Mouse (Mus musculus): Measurements from ENCODE around the gene Ypel3.

Ypel3 gene

DNA sequence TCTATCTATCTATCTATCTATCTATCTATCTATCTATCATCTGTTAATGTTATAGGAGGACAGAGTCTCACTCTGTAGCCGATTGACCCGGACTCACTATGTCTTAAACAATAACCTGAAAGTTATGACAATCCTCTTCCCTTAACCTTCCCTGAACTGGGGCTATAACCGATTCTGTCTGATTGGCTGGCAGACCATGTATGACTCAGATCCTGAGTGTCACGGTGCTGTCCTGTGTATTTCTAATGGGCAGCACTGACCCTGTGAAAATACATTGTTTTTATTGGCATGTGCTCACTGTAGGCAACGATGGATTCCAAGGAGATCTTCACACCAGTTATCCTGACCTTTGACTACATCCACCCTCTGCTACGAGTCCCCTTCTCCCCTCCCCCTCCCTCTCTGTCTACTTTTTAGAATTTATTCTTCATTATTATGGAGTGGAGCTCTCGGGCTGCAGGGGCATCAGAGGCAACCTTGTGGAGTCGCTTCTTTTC lies 39.0 kb downstream of the Ypel3 start:
- DNase-seq (ENCODE audit: low spot score) = peak; percentile 51

DNA sequence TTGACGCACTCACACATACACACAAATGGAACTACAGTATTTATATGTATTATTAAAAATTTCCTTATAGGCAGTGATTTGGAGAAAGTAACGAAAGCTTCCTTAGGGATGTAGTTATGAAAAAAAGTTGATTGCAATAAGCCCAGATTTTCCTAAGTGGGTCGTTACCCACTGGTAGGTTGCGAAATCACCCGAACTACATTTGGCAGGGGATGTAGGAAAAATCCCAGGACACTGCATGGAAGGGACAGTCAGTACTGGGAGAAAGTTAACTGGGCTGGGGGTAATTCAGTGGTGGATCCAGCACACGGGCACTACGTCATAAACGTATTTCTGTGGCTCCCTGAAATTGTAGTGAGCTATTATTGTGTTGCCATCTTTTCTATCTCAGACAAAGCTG lies 39.7 kb downstream of the Ypel3 start:
- peak; percentile 80 for DNase-seq (ENCODE audit: low spot score)

DNA sequence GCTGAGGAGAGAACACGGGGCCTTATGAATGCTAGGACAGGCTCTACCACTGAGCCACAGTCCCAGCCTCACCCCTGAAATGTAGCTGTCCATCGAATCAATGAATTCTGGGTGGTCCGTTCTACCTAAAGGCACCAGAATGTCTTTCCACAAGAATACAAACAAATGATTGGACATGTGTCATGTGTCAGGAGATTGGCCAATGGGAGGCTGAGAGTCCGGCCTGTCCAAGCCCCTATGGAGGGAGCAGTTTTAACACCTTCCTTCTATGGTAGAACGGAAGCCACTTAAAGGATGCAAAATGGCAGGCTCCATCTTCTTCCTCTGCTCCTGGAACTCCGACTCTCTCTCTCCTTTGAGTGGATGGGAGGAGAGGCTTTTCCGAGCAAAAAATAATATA lies 40.8 kb downstream of the Ypel3 start:
- no peak for DNase-seq (ENCODE audit: low spot score)

DNA sequence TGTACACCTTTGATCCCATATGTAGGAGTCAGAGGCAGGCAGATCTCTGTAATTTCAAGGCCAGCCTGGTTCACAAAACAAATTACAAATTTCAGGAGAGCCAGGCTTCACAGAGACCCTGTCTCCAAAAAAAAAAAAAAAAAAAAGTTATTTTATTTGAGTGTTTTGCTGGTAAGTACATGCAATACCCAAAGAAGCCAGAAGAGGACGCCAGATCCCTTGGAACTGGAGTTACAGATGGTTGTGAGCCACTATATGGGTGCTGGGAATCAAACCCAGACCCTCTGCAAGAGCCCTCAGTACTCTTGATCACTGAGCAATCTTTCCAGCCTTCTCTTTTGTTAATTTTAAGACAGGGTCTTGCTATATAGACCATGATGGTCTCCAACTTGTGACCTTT lies 42.1 kb downstream of the Ypel3 start:
- DNase-seq (ENCODE audit: low spot score) = no peak

DNA sequence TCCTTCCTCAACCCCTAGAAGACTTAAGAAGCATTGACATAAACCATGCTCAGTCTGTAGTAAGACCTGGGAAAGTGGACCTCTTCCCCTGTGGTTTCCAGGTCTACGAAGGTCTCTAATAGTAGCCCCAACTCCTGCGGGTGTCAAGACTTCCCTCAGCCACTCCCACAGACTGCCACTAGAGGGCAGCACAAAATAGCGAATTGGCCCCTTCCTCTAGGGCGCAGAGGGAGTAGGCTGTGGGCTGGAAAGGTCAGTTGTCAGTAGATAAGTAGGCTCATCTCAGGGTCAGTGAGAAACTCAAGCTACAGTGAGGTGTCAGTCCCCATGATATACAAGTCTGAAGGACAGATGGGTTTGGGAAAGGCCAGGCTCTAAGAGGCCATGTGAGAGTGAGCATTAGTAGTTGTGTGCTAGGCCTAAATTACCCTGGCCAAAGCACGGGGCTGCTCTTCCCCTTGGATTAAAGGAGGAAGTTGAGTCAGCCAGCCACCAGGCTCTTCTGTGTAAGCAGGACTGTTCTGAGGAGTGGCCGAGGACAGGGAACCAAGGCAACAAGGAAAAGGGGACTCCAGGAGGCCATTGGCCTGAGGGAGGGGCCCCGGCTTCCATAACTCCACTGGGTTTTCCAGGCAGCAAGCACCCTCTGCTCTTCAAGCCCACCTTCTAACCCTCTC lies 45.2 kb downstream of the Ypel3 start:
- DNase-seq (ENCODE audit: low spot score) = peak; percentile 81

DNA sequence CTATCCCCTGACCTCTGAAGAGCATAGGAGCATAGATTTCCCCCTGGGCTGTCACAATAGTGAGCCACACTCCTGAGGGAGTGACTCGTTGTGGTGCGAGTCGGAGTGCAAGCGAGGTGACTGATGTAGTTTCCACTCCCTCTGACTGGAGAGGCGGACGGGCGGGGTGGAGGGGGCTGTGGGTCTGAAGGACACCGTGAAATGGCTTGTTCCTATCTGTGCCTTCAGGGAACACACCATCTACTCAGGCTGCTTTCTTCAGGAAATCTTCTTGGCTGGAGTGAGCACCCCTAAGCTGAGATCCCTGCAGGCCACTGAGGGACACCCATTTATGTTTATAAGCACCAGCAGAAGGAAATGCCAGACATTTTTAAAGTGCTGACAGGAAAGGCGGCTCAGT lies 46.0 kb downstream of the Ypel3 start:
- no peak for DNase-seq (ENCODE audit: low spot score)

DNA sequence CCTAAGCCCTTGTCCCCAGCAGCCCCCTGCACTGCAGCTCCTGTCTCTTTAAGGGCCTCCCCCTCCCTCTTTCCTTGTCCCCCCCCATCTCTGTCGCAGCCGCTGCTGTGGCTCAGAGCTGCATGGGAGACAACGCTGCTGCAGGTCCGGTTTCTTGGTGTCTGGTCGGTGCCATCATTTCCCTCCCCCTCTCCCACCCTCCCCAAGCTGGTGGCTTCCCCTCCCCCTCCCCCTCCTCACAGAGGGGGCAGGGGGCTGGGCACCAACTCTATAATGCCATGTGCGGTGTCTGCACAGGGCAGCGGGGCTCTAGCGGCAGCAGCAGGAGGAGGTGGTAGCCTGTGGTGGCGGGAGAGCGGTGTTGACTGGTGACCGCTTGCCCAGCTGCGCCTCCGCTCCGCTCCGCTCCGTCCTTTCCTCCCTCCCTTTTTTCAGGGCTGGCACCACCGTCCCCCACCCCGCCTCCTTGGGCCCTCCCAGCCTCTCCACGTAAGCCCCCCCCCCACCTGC lies 46.5 kb downstream of the Ypel3 start:
- DNase-seq (ENCODE audit: low spot score) = no peak

DNA sequence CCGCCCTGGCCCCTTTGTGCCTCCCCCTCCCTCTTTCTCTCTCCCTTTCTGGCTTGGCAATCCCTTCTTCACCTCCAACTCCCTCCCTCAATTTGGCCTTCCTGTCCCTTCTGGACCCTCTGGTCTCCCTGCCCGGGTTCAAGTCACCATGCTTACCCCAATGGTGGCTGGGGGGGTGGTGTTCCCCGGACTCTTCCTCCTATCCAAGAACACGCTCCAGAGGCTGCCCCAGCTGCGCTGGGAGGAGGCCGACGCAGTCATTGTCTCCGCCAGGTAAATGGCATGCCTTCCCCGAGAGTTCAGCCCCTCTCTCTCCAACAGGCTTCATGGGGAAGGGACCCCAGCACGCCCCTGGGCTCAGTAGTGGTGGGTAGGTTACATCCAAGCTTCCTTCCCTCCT lies 47.2 kb downstream of the Ypel3 start:
- DNase-seq (ENCODE audit: low spot score) = no peak

DNA sequence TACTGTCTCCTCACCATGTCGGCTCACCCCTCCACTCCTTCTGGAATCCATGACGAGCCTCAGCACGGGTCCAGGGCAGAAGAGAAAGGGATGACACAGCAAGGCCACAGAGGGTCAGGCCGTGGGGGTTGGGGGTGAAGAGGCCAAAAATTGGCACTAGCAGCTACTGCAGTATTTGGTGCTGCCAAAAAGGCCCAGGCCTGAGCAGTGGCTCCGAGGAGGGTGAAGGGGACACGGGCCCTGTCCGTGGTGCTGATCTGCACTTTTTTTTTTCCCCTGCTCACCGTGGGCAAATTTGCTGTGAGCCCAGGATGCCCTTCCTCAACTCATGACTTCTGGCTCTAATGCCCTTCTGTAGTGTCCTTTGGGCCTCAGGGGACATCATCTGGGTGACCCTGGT lies 48.6 kb downstream of the Ypel3 start:
- peak; percentile 65 for DNase-seq (ENCODE audit: low spot score)

DNA sequence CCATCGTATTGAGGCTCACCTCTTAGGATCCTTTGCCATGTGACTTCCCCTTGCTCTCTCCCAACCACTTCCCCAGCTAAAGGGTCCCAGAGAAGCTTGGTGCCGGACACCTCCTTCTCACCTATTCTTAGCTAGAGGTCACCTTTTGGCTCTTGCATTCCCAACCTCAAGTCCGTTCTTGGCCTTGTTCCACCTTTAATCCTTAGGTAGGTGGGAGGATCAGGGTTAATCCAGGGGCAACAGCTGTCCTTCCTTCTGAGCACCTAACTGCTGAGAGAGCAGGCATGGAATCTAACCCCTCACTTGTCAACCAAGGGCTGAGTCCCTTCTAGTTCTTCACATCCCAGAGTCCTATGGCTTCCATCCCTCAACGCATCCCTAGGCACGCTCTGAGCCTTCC lies 49.2 kb downstream of the Ypel3 start:
- DNase-seq (ENCODE audit: low spot score) = no peak

Measured in adipocyte (in vitro differentiated cells).